ENCODE assay signal across 10 mouse cellular contexts in genomic region chr1:83642656-83643055, GRCm38 (mm10).
"Had no signal": no experiment of that assay in that cellular context is flagged by ENCODE, and none has a peak within 500 bp of the region (broad histone marks: within the 10 kb centered on the region; RNA-seq: fewer than 3 reads in every experiment).

No protein-coding gene starts in this region.

- H3K4me1 ChIP-seq: limb, embryonic 15.5 days; liver, embryonic 12.5 days; lung, embryonic 15.5 days; midbrain, embryonic 13.5 days had no signal

- H3K9me3 ChIP-seq: limb, embryonic 15.5 days; liver, embryonic 12.5 days; lung, embryonic 15.5 days; midbrain, embryonic 13.5 days had no signal

- H3K4me2 ChIP-seq: limb, embryonic 15.5 days; liver, embryonic 12.5 days; lung, embryonic 15.5 days; midbrain, embryonic 13.5 days had no signal

- H3K36me3 ChIP-seq: limb, embryonic 15.5 days; liver, embryonic 12.5 days; lung, embryonic 15.5 days; midbrain, embryonic 13.5 days had no signal

- H3K4me3 ChIP-seq: limb, embryonic 15.5 days; liver, embryonic 12.5 days; lung, embryonic 15.5 days; midbrain, embryonic 13.5 days had no signal

- H3K9ac ChIP-seq: limb, embryonic 15.5 days; liver, embryonic 12.5 days; lung, embryonic 15.5 days; midbrain, embryonic 13.5 days had no signal

- H3K27ac ChIP-seq: limb, embryonic 15.5 days; liver, embryonic 12.5 days; lung, embryonic 15.5 days; midbrain, embryonic 13.5 days had no signal

- H3K27me3 ChIP-seq: limb, embryonic 15.5 days; liver, embryonic 12.5 days; lung, embryonic 15.5 days; midbrain, embryonic 13.5 days had no signal

- ATAC-seq: liver, embryonic 12.5 days; midbrain, embryonic 13.5 days had no signal

- DNase-seq: kidney, postnatal 10 days; kidney, postnatal 4 days; lung, postnatal 36 days; spleen, adult 18-20 months; thymus, adult 18-20 months; thymus, postnatal 14 days had no signal
